Mouse (Mus musculus) C2C12 (cell line): ENCODE measurements around the gene 4921504E06Rik. TPM values are rescaled to one million over a fixed set of nuclear protein-coding genes. Genes with fewer than 3 reads are reported as not detected.

Experiments
- H3K27me3 ChIP-seq: one replicate; pipeline ENCODE4 v1.6.1; 2011; ENCODE audit not compliant: control insufficient read depth, insufficient read depth, insufficient read length
- H3K36me3 ChIP-seq: one replicate; pipeline ENCODE4 v1.6.1; 2011; ENCODE audit not compliant: control insufficient read depth, insufficient read depth
- H3K4me3 ChIP-seq: one replicate; pipeline ENCODE4 v1.5.1; 2011; ENCODE audit warnings: mild to moderate bottlenecking, control low read depth; ENCODE audit not compliant: poor library complexity, insufficient read depth, severe bottlenecking
- H3K79me2 ChIP-seq: one replicate; pipeline ENCODE4 v1.6.1; 2011; ENCODE audit not compliant: control insufficient read depth, insufficient read depth
- H3K79me3 ChIP-seq: one replicate; pipeline ENCODE4 v1.6.1; 2011; ENCODE audit warnings: low read depth, control low read depth
- H3ac ChIP-seq: one replicate; pipeline ENCODE3; 2011; ENCODE audit warnings: low read depth; ENCODE audit not compliant: control insufficient read depth, insufficient read length
- CEBPB ChIP-seq: IDR thresholded peaks from one replicate; pipeline ENCODE4 v1.6.1; 2011; ENCODE audit warnings: low read depth, mild to moderate bottlenecking, control low read depth, moderate library complexity
- CTCF ChIP-seq: IDR thresholded peaks from one replicate; pipeline ENCODE4 v1.5.1; 2011; ENCODE audit not compliant: control insufficient read depth, insufficient read depth, insufficient read length
- FOSL1 ChIP-seq: IDR thresholded peaks from one replicate; pipeline ENCODE4 v1.8.0; 2011; ENCODE audit warnings: mild to moderate bottlenecking, low read length; ENCODE audit not compliant: poor library complexity, insufficient read depth, severe bottlenecking
- MAX ChIP-seq: IDR thresholded peaks from one replicate; pipeline ENCODE4 v1.6.1; 2011; ENCODE audit warnings: mild to moderate bottlenecking, control low read depth
- MYOD1 ChIP-seq: IDR thresholded peaks from one replicate; pipeline ENCODE4 v1.6.1; 2011; ENCODE audit warnings: low read depth; ENCODE audit not compliant: control insufficient read depth, insufficient read length
- MYOG ChIP-seq: IDR thresholded peaks from one replicate; pipeline ENCODE4 v1.6.1; 2011; ENCODE audit not compliant: control insufficient read depth, insufficient read length; ENCODE audit errors: extremely low read depth
- USF1 ChIP-seq: IDR thresholded peaks from one replicate; pipeline ENCODE4 v1.6.1; 2011; ENCODE audit warnings: low read depth, mild to moderate bottlenecking, control low read depth, moderate library complexity
- polyA plus RNA-seq: library from polyadenylated mRNA; unstranded; fragments of >200 nt; fragmentation: generic; extraction: Trizol; gene quantifications from one replicate; pipeline ENCODE4 v1.2.1, GENCODE M21; 2012; ENCODE audit warnings: missing spikeins

Gene 4921504E06Rik
- polyA plus RNA-seq, 1 experiment: not detected

- H3K27me3 ChIP-seq: peaks cover 9% of the 10 kb centered on the region
- no peak overlapping the region for H3K4me3 ChIP-seq
- H3ac ChIP-seq: no peak overlapping the region
- H3K36me3 ChIP-seq: no peaks in the 10 kb centered on the region
- no peak for TF ChIP-seq MYOG
- no peak for TF ChIP-seq CTCF
- no peak for TF ChIP-seq FOSL1
- no peak for TF ChIP-seq USF1
- no peak for TF ChIP-seq MYOD1
- H3K79me2 ChIP-seq: no peaks in the 10 kb centered on the region
- H3K79me3 ChIP-seq: no peaks in the 10 kb centered on the region
Measured at GRCm38 (mm10) chr2:19429031-19429430, 124.7 kb downstream of the 4921504E06Rik start.

- no peaks in the 10 kb centered on the region for H3K36me3 ChIP-seq
- H3K79me2 ChIP-seq: no peaks in the 10 kb centered on the region
- no peak overlapping the region for H3K4me3 ChIP-seq
- H3ac ChIP-seq: no peak overlapping the region
- H3K79me3 ChIP-seq: no peaks in the 10 kb centered on the region
- TF ChIP-seq MYOG: no peak
- TF ChIP-seq FOSL1: no peak
- TF ChIP-seq USF1: no peak
- TF ChIP-seq MYOD1: no peak
- no peak for TF ChIP-seq MAX
- TF ChIP-seq CEBPB: no peak
- TF ChIP-seq CTCF: no peak
- peaks cover 3% of the 10 kb centered on the region for H3K27me3 ChIP-seq
Measured at GRCm38 (mm10) chr2:19423086-19423485, 130.6 kb downstream of the 4921504E06Rik start.

- no peaks in the 10 kb centered on the region for H3K36me3 ChIP-seq
- no peak overlapping the region for H3K4me3 ChIP-seq
- H3ac ChIP-seq: no peak overlapping the region
- TF ChIP-seq MAX: no peak
- TF ChIP-seq CEBPB: no peak
- TF ChIP-seq CTCF: no peak
- no peak for TF ChIP-seq MYOG
- no peak for TF ChIP-seq FOSL1
- TF ChIP-seq MYOD1: no peak
- H3K79me2 ChIP-seq: no peaks in the 10 kb centered on the region
- peaks cover 3% of the 10 kb centered on the region for H3K27me3 ChIP-seq
- no peaks in the 10 kb centered on the region for H3K79me3 ChIP-seq
Measured at GRCm38 (mm10) chr2:19422226-19422625, 131.5 kb downstream of the 4921504E06Rik start.

- no peak overlapping the region for H3ac ChIP-seq
- no peak for TF ChIP-seq CEBPB
- no peak for TF ChIP-seq MYOD1
- TF ChIP-seq CTCF: no peak
- TF ChIP-seq MYOG: no peak
- TF ChIP-seq FOSL1: no peak
- no peak for TF ChIP-seq USF1
- no peak for TF ChIP-seq MAX
- no peaks in the 10 kb centered on the region for H3K79me3 ChIP-seq
- no peak overlapping the region for H3K4me3 ChIP-seq
- H3K79me2 ChIP-seq: no peaks in the 10 kb centered on the region
- H3K36me3 ChIP-seq: no peaks in the 10 kb centered on the region
- peaks cover 3% of the 10 kb centered on the region for H3K27me3 ChIP-seq
Measured at GRCm38 (mm10) chr2:19419686-19420345, 133.9 kb downstream of the 4921504E06Rik start.

GRCm38 (mm10) chr2:19416066-19416465, 137.6 kb downstream of the 4921504E06Rik start:
- H3K79me3 ChIP-seq: no peaks in the 10 kb centered on the region
- TF ChIP-seq MYOG (no peak), FOSL1 (no peak), MAX (no peak), CEBPB (no peak), MYOD1 (no peak), USF1 (no peak)
- no peaks in the 10 kb centered on the region for H3K36me3 ChIP-seq
- no peak overlapping the region for H3ac ChIP-seq
- H3K4me3 ChIP-seq: no peak overlapping the region
- no peaks in the 10 kb centered on the region for H3K79me2 ChIP-seq
- peaks cover 3% of the 10 kb centered on the region for H3K27me3 ChIP-seq

- no peaks in the 10 kb centered on the region for H3K79me2 ChIP-seq
- no peak overlapping the region for H3K4me3 ChIP-seq
- H3ac ChIP-seq: no peak overlapping the region
- H3K79me3 ChIP-seq: no peaks in the 10 kb centered on the region
- H3K27me3 ChIP-seq: peaks cover 3% of the 10 kb centered on the region
- H3K36me3 ChIP-seq: no peaks in the 10 kb centered on the region
- TF ChIP-seq MYOG: no peak
- no peak for TF ChIP-seq MAX
- no peak for TF ChIP-seq USF1
- no peak for TF ChIP-seq CTCF
- no peak for TF ChIP-seq FOSL1
- TF ChIP-seq CEBPB: no peak
- no peak for TF ChIP-seq MYOD1
Measured at GRCm38 (mm10) chr2:19415063-19415521, 138.6 kb downstream of the 4921504E06Rik start.
